Mouse (Mus musculus) lung, postnatal 0 days (tissue): Measurements from ENCODE around the gene Fam69a.

Source experiments
- CTCF ChIP-seq: IDR thresholded peaks from 2 replicates; pipeline ENCODE4 v1.5.1; 2016; ENCODE audit warnings: antibody characterized with exemption, mild to moderate bottlenecking
- EP300 ChIP-seq: IDR thresholded peaks from 2 replicates; pipeline ENCODE4 v1.6.1; 2016; ENCODE audit warnings: antibody characterized with exemption, mild to moderate bottlenecking, control low read depth

DNA sequence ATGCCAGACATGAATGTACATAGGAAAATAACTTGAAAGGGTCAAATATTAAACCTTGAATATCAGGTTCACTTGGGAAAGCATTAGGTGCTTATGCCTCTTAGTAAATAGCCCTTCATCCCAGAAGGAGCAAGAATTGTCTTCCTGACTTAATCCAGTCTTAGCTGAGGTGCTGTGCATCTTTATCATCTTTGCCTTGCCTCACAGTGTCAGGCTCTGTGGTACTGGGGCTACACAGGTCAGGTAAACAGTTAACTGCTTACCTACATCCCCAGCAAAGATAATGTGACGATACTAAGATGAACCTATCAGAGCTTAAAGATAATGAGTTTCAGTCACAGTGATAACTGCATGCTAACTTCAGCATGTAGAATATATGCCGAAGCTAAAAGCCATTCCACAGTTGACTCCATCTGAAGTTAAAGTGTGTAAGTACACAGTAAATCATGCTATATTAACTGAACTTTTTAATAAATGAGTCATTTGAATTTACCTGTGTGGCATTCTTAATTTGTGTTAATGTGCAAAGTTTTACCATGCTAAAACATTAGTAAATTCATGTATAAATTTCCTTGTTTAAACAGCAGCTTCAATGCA, 78.3 kb downstream of the Fam69a start:
- no peak for TF ChIP-seq CTCF
- no peak for TF ChIP-seq EP300
